Mouse (Mus musculus): ENCODE data around the gene Nfu1.
"Not testable (repeated sequence)": the region's sequence is repeated elsewhere in the genome, so short reads cannot be mapped to it uniquely, and the experiment has no call there.

Nfu1 gene

DNA sequence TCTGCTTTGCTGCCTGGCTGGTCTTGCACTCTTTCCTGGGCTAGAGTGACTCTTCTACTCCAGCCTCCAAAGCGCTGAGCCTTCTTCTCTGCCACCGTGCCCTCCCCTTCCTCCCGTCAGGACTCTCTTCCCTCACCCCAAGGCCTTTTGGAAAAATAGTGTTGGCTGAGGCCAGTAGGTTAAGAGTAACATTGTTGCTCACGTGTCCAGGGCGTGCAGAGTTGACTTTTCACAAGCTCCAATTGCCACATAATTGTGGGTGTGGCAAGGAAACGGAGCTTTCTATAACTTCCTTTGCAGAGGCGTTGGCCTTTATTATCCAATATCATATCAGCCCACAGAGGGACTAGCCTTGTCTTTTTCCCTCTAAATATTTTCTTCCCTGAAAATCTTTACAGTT lies 17.9 kb downstream of the Nfu1 start:
- DNase-seq (ENCODE audit: low spot score in 2 of 2): no peak

DNA sequence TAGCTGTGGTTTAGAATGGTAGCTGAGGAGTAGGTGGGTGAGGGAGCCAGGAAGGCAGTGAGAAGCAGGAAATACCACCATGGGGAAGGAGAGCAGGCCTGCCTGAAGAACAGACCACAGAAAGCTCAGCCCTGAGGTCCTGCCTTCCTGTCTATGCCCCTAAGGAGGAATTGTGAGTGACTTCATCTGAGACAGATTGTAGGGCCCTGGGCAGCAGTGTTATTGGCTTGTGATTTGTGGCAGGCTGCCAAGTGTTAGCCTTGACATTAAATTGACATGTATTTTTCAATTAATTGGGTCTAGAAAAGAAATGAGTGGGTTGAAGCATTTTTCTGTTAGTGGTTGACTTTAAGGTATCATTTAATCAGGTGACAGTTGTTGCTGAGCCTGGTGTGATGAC lies 19.8 kb downstream of the Nfu1 start:
- no peak for DNase-seq (ENCODE audit: low spot score in 2 of 2)

DNA sequence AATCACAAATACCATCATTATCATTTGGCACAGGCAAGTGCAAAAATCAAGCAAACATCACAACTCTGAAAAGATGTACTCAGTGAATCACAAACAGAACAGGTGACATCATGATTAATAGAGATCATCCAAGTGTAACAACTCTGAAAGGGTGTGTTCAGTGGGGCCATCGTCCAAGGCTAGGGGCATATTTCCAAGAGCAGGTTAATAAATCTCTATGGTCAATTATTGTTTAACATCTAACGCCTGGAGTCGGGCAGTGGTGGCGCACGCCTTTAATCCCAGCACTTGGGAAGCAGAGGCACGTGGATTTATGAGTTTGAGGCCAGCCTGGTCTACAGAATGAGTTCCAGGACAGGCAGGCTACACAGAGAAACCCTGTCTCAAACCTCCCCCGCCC lies 22.3 kb downstream of the Nfu1 start:
- not testable (repeated sequence) for DNase-seq (ENCODE audit: low spot score in 2 of 2)

DNA sequence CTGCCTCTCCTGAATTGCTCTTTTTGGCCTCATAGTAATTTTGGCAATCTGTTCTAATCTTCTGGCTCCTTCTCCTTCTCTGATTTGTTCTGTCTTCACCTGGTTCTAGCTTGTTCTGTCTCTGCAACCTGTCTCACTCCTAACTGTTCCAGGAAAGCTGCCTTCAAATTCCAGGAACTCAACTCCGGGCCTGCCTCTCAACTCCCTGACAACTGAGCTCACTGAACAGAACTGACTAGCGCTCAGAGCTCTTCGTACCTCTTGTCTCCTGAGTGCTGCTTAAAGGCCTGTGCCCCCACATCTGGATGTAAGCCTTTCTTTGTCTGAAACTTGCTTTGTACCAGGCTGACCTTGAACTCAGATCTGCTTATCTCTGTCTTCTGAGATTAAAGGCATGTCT lies 23.4 kb downstream of the Nfu1 start:
- no peak for DNase-seq (ENCODE audit: low spot score in 2 of 2)

DNA sequence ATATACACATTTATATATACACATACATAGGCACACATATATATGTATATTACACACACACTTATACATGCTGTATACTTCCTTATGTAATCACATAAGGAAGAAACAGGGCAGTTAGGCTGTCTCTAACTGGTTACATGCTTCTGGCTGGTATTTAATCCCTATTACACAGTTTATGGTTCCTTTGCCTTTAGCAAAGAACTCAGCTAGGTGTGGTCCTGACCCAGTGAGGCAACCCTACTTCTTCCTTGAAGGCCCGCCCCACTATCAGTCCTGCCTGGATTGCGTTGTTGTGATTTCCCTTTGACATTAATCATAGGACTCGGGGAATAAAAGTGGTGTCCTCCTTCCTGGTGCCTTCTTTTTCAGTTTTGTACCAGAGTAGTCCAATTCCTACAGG lies 25.4 kb downstream of the Nfu1 start:
- DNase-seq (ENCODE audit: low spot score in 2 of 2): no peak

DNA sequence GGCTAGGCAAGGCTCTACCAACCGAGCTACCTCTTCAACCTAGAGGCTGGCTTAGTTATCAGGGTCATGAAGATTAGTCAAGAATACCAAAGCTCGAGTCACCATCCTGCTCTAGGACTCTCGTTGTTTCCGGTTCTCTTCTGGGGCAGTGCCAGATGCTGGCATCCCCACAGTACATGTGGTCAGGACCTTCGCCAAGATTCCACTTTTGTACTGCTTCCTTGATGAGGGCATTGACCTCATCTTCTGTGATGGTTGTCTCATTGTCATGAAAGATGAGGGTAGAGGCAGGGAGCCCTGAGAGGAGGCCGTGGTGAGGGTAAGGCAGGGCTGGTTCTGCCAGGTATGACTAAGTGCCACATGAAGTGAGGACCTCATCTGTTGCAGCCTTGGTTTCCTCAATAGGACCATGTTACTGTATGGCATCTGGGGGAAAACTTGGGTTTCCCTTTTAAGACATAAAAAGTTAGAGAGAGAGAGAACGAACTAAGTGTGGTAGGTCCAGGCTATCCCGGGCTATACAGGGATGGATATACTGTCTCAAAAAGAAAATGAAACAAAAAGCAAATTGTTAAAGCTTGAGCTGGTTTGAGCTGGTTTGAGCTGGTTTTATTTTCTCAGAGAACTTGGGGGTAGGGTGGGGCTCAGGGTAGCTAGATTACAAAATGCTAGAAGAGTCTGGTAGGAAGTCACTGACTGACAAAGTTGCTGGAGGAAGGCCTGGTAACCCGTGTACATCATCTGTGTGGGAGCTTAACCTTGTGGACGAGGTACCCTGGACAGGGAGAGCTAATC lies 29.0 kb downstream of the Nfu1 start:
- no peak for DNase-seq (ENCODE audit: low spot score in 2 of 2)

DNA sequence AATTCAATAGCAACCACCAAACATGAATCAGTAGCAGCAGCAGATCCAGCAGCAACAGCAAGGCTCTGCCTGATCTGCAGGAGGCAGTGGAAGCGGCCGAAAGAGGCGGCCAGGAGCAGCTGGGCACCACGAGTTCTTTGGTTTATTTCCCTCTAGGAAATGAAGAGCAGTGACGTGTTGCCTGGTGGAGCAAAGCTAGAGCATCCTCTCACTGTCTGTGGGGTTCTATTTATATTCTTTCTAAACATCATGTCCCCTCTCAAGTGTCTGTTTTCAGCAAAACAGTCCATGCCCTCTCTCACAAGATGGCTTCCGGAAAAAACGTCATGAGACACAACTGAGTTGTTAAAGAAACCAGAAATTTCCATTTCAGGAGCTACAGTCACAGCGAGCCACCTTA lies 30.1 kb downstream of the Nfu1 start:
- DNase-seq (ENCODE audit: low spot score in 2 of 2): no peak

DNA sequence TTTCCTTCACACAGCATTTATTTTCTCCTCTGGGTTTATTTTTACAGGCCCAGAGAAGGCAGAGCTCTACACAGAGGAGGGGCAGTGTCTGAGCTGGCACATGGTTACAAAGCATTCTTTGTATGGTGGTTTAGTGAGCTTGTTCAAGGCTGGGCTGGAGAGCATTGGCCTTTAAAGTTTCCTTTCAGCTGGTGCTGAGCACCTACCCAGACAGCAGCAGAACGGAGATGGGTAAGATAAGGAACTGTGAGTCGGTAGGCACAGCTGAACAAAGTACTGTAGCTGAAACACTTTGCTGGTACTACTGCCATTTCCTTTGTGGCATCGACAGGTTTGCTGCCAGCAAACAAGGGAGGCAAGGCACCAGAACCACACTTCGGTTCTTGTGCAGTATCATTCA lies 31.9 kb downstream of the Nfu1 start:
- DNase-seq (ENCODE audit: low spot score in 2 of 2): no peak

DNA sequence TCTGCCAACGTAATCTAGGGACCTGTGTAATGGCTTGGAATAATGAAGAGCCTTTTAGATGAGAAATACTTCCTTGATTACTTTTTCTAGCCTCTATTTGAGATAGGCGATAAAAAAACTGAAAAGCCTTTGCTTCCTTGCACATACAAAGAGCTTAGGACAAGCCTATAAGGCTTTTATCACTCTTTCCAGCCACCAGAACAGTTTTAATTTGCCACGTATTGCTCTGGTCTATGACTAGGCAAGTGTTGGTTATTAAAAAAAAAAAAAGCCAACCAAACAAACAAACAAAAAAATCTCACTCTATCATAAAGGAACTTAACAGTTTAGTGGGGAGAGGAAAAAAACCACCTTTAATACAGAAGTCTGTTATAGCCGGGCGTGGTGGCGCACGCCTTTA lies 32.4 kb downstream of the Nfu1 start:
- no peak for DNase-seq (ENCODE audit: low spot score in 2 of 2)

DNA sequence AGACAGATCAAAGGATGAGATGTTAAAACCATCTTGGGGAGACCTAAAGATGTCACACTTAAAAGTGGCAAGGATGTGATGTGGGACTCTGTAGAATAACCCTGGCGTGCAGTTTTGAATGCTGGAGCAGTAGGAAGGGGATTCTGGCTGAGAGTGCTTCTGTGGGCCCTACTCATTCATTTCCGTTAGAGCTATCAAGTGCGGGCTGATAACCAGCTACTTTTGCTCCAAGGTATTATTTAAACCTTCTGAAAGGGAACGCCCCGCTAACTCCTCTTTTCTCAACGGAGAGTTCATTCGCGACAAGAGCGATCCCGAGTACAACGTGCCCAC lies 32.9 kb downstream of the Nfu1 start:
- DNase-seq (ENCODE audit: low spot score in 2 of 2): no peak

DNA sequence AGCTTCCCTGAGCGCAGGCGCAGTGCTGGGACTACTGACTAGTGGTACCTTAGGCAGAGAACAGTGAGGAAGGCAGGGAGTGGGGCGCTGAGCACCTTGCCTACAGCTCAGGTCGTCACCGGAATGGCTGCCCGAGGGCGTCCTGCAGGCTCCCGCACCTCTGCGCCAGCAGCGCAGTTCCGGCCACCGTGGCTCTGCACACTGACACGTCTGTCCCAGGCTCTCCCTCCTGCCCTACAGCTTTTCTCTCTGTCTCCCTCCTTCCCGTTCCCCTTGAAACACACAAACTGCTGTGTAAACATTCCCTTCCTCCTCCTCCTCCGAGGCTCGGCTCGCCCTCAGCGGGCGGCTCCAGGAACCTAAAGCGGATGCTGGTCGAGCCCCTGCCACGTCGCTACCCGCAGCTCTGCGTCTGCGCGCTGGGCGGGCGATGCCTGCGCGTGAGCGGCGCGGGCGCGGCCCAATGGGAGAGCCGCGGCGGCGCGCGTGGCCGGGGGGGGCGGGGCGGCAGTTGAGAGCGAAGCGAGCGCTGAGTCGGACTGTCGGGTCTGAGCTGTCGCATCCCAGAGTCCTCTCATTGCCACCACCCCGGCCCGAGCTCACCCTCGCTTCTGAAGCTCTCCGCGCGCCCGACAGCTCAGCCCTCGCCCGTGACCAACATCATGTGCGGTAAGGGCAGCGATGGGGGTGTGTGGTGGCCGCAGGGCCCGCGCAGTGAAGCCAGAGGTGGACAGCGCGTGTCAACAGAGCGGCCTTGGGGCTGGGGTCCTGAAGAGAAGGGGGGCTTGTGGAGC lies 33.5 kb downstream of the Nfu1 start, which contains the start of gene Gfpt1:
Gfpt1 (plus strand) TSS at position 510 of the 794 bp plus-strand sequence.
- peak; percentile 88 to 93 for DNase-seq (ENCODE audit: low spot score in 2 of 2)

DNA sequence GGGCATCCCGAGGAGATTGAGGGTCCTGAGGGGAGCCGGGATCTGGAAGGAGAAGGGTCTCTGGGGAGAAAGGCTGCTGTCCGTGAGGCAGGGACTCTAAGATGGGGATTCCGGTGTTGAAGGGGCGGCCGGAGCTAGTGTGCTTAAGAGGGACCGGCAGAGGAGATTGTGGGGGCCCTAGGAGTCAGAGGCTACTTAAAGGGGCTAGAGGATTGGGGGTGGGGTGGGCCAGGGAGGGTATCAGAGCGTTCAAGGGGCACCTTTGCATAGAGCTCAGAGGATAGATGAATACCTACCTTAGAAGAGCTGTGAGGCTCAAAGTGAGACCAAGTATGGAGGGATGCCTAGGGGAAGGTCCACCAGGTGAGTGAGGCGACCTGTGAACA lies 34.1 kb downstream of the Nfu1 start:
- no peak for DNase-seq (ENCODE audit: low spot score in 2 of 2)

DNA sequence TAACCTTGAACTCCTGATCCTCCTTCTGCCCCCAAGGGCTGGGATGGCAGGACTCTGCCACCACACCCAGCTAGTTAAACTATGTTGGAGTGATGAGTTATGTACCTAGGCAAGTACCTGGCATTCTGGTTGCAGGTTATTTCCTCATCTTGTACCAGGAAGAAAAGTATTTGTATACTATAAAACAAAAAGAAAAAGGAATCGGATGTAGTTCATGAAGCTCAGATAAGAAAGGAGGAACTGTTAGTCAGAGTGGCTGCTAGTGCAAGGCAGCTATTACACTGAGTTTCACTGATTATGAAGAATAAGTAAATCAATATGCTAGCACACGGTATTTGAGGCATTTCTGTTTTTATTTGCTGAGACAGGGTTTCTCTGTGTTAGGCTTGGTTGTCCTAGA lies 35.9 kb downstream of the Nfu1 start:
- DNase-seq (ENCODE audit: low spot score in 2 of 2): no peak

DNA sequence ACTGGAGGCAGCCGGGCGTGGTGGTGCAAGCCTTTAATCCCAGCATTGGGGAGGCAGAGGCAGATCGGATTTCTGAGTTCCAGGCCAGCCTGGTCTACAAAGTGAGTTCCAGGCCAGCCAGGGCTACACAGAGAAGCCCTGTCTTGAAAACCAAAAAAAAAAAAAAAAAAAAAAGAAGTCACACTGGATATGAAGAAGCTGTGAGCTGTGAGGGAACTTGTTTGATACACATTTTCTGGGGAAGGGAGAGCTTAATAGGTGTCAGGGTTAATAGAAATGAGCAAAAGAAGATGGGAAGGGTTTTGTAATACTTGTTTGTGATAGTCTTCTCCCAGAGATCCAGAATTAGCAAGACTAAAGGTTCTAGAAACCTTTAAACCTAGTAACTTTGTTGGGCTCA lies 36.5 kb downstream of the Nfu1 start:
- no peak for DNase-seq (ENCODE audit: low spot score in 2 of 2)

DNA sequence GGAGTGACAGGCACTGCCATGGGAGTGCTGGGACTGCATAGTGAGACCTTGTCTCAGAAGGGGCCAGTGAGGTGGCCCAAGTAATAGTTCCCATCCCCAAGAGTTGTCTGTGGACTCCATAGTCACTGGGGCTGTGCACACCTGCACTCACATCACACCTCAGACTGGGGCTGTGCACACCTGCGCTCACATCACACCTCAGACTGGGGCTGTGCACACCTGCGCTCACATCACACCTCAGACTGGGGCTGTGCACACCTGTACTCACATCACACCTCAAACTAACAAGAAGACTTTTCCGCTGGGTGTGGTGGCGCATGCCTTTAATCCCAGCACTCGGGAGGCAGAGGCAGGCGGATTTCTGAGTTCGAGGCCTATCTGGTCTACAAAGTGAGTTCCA lies 39.7 kb downstream of the Nfu1 start:
- not testable (repeated sequence) for DNase-seq (ENCODE audit: low spot score in 2 of 2)

DNA sequence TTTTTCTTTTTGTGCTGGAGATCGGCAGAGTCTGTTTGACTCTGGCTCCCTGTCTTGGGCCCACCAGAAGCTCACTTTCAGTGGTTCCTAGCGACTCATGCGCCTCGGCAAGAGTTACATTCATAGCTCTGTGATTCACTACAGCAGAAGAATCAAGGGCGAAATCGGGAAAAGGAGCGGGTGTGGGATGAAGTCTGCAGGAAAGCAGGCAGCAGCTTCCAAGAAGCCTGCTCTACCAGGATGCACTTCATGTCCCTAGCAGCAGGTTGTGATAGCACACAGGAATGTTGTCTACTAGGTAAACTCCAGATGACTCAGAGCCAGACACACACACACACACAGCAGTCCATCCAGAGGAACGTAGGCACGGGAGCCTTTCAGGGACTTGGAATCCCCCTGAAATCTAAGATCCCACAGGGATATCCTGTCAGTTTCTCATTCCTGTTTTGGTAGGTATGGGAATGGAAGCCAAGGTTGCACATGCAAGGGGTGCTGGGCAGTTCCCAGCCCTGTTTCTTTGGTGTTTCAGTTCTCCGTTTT lies 42.9 kb downstream of the Nfu1 start:
- DNase-seq (ENCODE audit: low spot score in 2 of 2): no peak

DNA sequence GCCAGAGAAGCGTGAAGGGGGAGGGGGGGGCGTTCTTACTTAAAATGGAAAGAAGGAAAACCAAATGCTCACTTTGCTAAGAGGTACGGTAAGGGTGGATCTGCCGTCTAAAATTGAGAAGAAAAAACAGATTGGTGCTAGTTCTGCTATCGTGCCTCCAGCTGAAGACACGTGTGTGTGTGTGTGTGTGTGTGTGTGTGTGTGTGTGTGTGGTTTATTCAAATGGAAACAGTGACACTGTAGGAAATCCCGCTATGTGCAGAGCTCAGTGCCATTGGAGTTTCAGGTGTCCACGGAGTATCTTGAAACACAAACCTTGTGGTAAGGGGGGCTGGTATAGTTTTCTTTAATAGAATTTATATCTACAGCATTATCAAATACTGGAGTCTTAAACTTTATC lies 45.2 kb downstream of the Nfu1 start:
- DNase-seq (ENCODE audit: low spot score in 2 of 2): no peak

DNA sequence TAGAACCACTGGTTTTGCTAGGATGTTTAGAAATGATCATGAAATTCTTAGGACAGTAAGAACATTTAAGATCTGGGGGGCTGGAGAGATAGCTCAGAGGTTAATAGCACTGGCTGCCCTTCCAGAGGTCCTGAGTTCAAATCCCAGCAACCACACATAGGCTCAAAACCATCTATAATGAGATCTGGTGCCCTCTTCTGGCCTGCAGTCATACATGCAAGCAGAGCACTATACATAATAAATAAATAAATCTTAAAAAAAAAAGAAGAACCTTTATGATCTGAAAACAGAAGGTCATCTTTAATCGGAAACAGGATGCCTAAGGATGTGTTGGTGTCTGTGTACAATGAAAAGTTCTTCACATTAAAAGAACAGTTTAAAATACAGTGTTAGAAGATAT lies 50.7 kb downstream of the Nfu1 start:
- DNase-seq (ENCODE audit: low spot score in 2 of 2): no peak

DNA sequence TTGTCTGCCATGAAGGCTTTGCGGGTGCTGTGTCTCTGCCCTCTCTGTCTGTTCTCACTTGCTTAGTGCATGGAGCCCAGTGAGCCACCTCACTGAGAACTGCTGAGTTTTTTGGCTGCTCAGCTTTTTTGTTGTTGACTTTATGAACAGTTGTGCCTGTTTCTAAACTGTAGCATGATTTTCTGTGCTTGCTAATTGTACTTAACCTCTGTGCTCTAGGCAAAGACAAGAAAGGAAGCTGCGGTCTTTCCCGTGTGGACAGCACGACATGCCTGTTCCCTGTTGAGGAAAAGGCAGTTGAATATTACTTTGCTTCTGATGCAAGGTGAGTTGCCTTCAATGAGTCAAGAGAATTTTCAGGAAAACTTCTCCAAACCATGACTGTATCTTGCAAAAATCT lies 54.5 kb downstream of the Nfu1 start:
- DNase-seq (ENCODE audit: low spot score in 2 of 2): no peak

DNA sequence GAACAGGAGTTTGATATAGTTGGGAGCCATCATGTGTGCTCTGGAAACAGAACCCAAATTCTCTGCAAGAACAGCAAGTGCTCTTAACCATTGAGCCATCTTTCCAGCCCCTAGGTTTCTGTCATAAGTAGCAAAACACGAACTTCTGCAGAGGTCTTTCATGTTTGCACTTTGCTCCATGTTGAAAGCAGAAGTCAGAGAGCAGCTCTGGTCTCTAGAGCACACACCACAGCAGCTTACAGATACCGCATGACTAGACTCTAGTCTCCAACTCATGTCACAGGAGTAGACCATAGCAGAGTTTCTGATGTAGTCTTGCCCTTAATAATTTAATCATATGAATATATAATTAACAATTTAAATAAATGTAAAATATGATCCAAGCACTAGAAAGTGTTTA lies 59.2 kb downstream of the Nfu1 start:
- DNase-seq (ENCODE audit: low spot score in 2 of 2): no peak

DNA sequence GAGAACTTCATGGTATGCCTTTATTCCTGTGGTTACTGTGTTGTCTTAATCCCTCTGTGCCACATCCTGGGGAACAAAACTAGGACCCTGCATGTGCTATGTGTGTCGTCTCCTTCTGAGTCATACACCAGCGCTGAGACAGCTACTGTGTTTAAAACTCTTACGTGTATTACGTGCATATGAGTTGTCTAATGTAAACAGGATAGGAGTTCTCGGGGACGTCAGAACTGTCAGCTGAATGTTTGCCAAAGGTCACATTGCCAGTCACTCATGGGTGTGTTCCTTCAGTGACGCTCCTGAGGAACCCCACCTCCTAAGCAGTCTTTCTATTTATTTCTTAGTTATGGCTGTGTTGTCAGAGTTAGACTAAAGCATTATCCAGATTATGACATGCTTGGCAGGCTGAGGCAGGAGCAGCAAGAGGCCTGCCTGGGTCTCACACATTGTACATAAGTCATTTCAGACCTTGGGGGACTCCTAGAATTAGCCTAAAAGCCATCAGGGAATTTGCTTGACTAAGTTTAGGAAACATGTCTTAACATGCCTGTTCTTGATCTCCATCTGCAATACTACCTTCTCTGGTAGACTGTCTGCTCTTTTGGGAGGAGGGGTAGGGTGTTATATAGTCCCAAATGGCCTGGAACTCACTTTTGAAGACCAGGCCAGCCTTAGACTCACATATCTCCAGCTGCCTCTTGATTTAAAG lies 60.3 kb downstream of the Nfu1 start:
- DNase-seq (ENCODE audit: low spot score in 2 of 2): no peak

DNA sequence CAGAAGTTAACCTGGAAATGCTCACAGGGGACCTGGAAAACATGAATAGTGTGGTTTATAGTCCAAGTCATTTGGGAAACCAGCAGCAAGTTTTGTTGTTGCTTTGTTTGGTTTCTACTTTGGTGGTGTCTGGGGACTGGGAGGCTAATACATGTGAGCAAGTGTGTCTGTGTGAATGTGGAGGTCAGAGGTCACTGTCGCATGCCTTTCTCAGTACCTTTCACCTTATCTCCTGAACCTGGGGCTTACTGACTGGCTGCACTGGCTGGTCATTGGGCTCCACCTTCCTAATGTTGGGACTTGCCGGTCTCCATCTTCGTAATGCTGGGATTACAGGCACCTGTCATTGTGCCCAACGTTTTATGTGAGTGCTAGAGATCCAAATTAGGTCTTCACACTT lies 61.6 kb downstream of the Nfu1 start:
- no peak for DNase-seq (ENCODE audit: low spot score in 2 of 2)

DNA sequence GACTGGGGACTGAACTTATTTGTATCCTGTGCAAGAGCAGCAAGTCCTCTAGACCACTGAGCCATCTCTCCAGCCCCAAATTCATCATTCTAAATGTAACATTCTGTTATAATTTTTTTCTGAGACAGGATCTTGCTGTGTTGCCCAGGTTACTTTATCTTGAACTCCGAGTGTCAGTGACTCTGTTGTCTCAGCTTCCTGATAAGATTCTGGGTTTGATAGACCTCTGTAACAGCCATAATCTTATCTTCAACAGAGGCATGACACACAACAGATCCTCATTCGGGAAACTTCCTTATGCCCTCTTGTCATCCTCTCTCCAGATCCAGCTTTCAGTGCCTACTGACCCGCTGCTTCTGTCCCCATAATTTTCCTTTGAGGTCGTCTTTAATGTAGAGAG lies 63.7 kb downstream of the Nfu1 start:
- no peak for DNase-seq (ENCODE audit: low spot score in 2 of 2)

Data from frontal cortex, postnatal 14 days (tissue).